Mouse (Mus musculus) kidney, postnatal 36 days (tissue): ENCODE measurements around the gene Ajuba.

Experiments used
- DNase-seq, 2 experiments: peaks; one replicate each; pipeline ENCODE4 v3.0.0; 2021 to 2022; ENCODE audit warnings: mixed read lengths in 2 of 2

The Ajuba gene

DNA sequence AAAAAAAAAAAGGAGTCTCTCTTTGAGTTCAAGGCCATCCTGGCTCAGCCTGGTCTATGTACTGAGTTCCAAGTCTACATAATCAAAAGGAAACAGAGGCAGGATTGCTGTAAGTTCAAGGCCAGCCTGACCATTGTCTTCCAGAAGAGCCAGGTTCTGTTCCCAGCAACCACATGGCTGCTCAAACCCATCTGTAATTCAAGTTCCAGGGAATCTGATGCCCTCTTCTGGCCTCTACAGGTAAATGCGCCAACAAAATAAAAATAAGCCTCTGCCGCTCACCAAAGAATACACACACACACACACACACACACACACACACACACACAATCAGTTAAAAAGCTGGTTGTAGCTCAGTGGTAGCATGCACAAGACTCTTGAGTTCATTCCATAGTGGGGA lies 38.8 kb downstream of the Ajuba start:
- no peak for DNase-seq

DNA sequence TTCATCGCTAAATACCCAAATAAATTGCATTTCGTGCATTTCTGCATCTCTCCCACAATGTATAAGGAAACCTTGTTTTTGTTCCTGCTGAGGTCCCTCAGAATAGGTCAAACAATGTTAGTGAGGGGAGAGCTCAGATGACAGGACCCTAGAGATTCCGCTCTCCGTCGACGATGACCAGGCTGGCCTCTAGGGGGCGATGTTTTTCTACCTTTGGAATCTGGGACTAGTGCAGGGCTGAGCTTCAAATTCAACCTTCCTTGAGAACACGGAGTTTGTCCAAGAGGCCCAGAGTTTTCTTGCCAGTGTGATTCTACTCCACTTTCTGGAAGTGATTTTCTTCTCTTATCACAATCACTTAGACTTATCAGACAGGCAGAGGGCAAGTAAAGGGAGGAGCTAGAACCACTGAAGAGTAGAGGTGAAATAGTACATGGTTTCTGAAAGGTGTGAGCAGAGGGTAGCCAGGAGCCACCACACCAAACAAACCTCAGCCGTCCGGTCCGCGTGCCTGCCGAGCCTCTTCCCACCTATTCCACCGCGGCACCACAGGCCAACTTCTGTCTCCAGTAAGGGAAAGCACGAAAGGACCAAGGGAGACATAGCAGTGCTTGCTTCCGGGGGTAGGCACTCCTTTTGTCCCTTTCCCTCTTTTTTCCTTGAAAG lies 48.8 kb downstream of the Ajuba start:
- peak; percentile 84 to 92 for DNase-seq

DNA sequence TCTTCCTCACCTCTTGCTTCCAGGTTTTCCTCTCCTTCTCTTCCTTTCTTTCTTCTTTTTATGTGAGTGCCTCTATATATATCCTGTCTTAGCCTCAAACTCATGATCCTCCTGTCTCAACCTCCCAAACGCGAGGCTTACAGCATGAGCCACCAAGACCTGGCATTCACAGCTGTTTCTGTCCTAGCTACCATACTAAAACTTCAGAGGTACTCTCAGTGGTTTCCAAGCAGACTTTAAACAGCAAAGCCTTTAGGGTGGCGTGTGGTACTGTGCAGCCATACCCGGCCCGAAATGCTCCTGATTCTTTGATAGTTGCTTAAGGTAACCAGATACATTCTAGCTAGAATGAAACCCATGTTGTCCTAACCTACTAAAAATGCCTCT lies 49.4 kb downstream of the Ajuba start:
- no peak for DNase-seq

DNA sequence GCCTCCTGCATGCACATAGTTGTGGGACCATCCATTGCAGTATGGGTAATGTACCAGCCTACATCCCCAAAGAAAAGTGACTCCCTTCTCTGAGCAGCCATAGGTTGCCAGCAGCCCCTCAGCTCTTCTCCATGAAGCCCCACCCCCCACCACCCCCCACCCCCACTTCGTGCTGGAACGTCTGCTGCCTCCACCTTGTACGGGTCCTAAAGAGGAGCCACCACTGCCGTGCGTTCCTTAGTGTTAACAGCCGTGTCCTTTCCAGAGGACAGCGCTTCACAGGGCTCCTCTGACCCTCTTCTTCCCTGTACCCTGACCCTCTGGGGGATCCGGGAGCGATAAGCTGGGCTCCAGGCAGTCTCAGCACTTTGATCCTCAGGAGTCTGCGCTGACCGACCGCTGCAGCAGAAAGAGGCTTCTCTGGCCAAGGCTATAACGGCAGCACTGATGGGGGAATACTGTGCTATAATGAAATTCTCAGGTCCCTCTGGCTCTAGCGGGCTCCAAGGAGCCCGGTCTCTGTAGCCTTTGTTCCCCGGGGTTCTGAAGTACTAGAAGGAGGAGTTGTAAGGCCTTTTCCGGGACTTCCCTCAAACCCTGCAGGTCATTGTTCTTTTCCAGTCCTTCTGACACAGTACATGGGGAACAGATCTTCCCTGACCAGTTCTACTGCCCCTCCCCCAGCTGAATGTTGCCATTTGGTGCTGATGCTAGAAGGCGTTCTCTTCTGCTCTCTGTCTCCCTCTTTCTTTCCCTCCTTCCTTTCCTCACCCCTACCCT lies 49.9 kb downstream of the Ajuba start:
- peak; percentile 22 to 45 for DNase-seq

DNA sequence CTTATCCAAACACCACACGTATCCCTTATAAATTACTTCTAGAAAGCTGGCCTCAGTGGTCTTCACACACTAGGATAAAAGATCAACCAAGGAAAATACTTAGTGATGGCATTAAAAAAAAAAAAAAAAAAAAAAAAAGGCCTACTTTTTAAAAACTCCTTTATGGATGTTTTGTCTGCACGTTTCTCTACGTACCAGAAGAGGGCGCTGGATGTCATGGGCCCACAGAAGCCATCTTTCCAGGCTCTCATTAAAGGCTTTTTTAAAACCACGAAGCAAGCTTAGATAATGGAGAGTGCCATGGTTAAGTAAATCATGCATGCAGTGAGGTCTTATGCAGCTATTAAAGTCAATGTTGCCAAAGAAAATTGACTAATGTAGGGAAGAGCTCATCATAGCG lies 53.8 kb downstream of the Ajuba start:
- DNase-seq = no peak
